ENCODE assay signal across 8 mouse cellular contexts in genomic region chr2:156179046-156179795, GRCm38 (mm10). TPM values are rescaled to one million over a fixed set of nuclear protein-coding genes. Genes with fewer than 3 reads are reported as not detected.
DNase-seq lines count a peak whose midpoint lies in the region; ATAC-seq and TF ChIP-seq lines count a peak whose summit lies in the region.

No protein-coding gene starts in this region.

- 0 out of 2 replicates have a peak, but pooled peaks have one; percentile 9 for ATAC-seq in embryonic facial prominence, embryonic 12.5 days (ENCODE audit: insufficient number of reproducible peaks, insufficient read depth, low FRiP score, low TSS enrichment)
- ATAC-seq in monocyte, adult 5-6 weeks (replicated peaks; ENCODE audit: insufficient number of reproducible peaks, low FRiP score, low TSS enrichment, poor library complexity, severe bottlenecking) = peak; percentile 63

- peak overlapping the region; percentile 83 for H3K4me2 ChIP-seq in embryonic facial prominence, embryonic 12.5 days (replicated peaks)

- peaks cover 28% of the 10 kb centered on the region for H3K36me3 ChIP-seq in embryonic facial prominence, embryonic 12.5 days
- H3K36me3 ChIP-seq in heart, adult 2 months (ENCODE audit: control insufficient read depth, insufficient read depth, low read length) = peaks cover 41% of the 10 kb centered on the region
- peaks cover 24% of the 10 kb centered on the region for H3K36me3 ChIP-seq in liver, adult 2 months (ENCODE audit: control insufficient read depth, insufficient read depth, low read length)

- H3K9me3 ChIP-seq in embryonic facial prominence, embryonic 12.5 days = no peaks in the 10 kb centered on the region

- peak; percentile 18; the same call in 1 of the 2 replicates for TF ChIP-seq POLR2A in heart, adult 2 months (IDR thresholded peaks at IDR 0.05; ENCODE audit: insufficient read depth, low read depth, low read length)
- no peak for TF ChIP-seq POLR2A in liver, adult 2 months (IDR thresholded peaks at IDR 0.05; ENCODE audit: extremely low read depth, insufficient read depth, low read length)

- peaks cover 6% of the 10 kb centered on the region for H3K79me2 ChIP-seq in heart, adult 2 months (replicated peaks; ENCODE audit: control insufficient read depth, insufficient read depth, low read length)
- H3K79me2 ChIP-seq in liver, adult 2 months (ENCODE audit: control insufficient read depth, insufficient read depth, low read length) = peaks cover 12% of the 10 kb centered on the region

- peak; percentile 79 for DNase-seq in 3134 (ENCODE audit: extremely low read depth, insufficient read length, low spot score)
- DNase-seq in adrenal gland, postnatal 14 days = peak; percentile 92
- DNase-seq in heart, adult 2 months = peak; percentile 85 to 86
- peak; percentile 65 to 73 for DNase-seq in kidney, adult 8-10 months
- peak; percentile 43 for DNase-seq in liver, adult 2 months (ENCODE audit: extremely low read depth, low read depth, low spot score)
- DNase-seq in spleen, postnatal 36 days (ENCODE audit: low spot score in 2 of 2) = peak; percentile 81 to 85

- H3K9ac ChIP-seq in embryonic facial prominence, embryonic 12.5 days = peak overlapping the region; percentile 100
- peak overlapping the region; percentile 100 for H3K9ac ChIP-seq in heart, adult 2 months (ENCODE audit: low read depth, low read length)
- H3K9ac ChIP-seq in liver, adult 2 months (ENCODE audit: low read depth, low read length) = peak overlapping the region; percentile 98

- TF ChIP-seq EP300 in heart, adult 2 months (IDR thresholded peaks at IDR 0.05; ENCODE audit: insufficient read depth, low read depth, low read length) = 0 out of 2 replicates have a peak, but pooled peaks have one; percentile 40

- peak overlapping the region; percentile 100 for H3K4me3 ChIP-seq in embryonic facial prominence, embryonic 12.5 days
- peak overlapping the region; percentile 82 for H3K4me3 ChIP-seq in heart, adult 2 months
- H3K4me3 ChIP-seq in liver, adult 2 months (ENCODE audit: insufficient read depth, low read depth, low read length) = peak overlapping the region; percentile 98

- peak overlapping the region; percentile 97 for H3K27ac ChIP-seq in embryonic facial prominence, embryonic 12.5 days
- peak overlapping the region; percentile 100 for H3K27ac ChIP-seq in heart, adult 2 months
- H3K27ac ChIP-seq in liver, adult 2 months (replicated peaks; ENCODE audit: insufficient read depth, low read depth, low read length) = peak overlapping the region; percentile 99

- peaks cover 17% of the 10 kb centered on the region for H3K4me1 ChIP-seq in embryonic facial prominence, embryonic 12.5 days
- peaks cover 9% of the 10 kb centered on the region for H3K4me1 ChIP-seq in heart, adult 2 months (ENCODE audit: control insufficient read depth, insufficient read depth, low read length)
- peaks cover 12% of the 10 kb centered on the region for H3K4me1 ChIP-seq in liver, adult 2 months (ENCODE audit: control insufficient read depth, insufficient read depth, low read length)

- 2% methylated on average over 47 of the region's 47 CpGs for WGBS in embryonic facial prominence, embryonic 12.5 days
- under 1% methylated on average over 47 of the region's 47 CpGs for WGBS in heart, adult 2 months
- under 1% methylated on average over 47 of the region's 47 CpGs for WGBS in liver, adult 2 months

- intact Hi-C loops in heart, adult 2 months (cut with DNase I) = no loop called here

- no peaks in the 10 kb centered on the region for H3K27me3 ChIP-seq in embryonic facial prominence, embryonic 12.5 days
- no peaks in the 10 kb centered on the region for H3K27me3 ChIP-seq in heart, adult 2 months (ENCODE audit: control insufficient read depth, insufficient read depth, low read length)
- no peaks in the 10 kb centered on the region for H3K27me3 ChIP-seq in liver, adult 2 months (ENCODE audit: control insufficient read depth, insufficient read depth, low read length)

- peak; percentile 33 for TF ChIP-seq CTCF in heart, adult 2 months (IDR thresholded peaks at IDR 0.05)
- TF ChIP-seq CTCF in liver, adult 2 months (IDR thresholded peaks at IDR 0.05; ENCODE audit: low read depth, low read length) = no peak

RNA-seq across cellular contexts. Expression of gene Rbm39, which starts 0.8 kb away (rescaled TPM):
- 338 and 382 TPM in 2 replicates for total RNA-seq in adrenal gland, postnatal 14 days (2021)
- polyA plus RNA-seq in embryonic facial prominence, embryonic 12.5 days (2016; fragmentation: Nextera tagmentation; extraction: Ambion mirVana) = 761 and 773 TPM in 2 replicates
- total RNA-seq in heart, adult 2 months (2021) = 100 to 1,000 TPM; 124 to 143 TPM
- 25.8 and 45.2 TPM in 2 replicates for polyA plus RNA-seq in heart, adult 2 months (2012; rRNA removed)
- 188 and 219 TPM in 2 replicates for total RNA-seq in liver, adult 2 months (2014; rRNA removed)
- polyA plus RNA-seq in liver, adult 2 months (2012; rRNA removed) = 19.9 and 22.7 TPM in 2 replicates
- total RNA-seq in monocyte, adult 5-6 weeks (2017) = 1,407 to 1,708 TPM (median 1,696 TPM) in 3 replicates

RNA-seq across cellular contexts. Expression of gene Phf20, which starts 17.0 kb away (rescaled TPM):
- total RNA-seq in adrenal gland, postnatal 14 days (2021) = 40.9 and 44.4 TPM in 2 replicates
- 82.0 and 85.6 TPM in 2 replicates for polyA plus RNA-seq in embryonic facial prominence, embryonic 12.5 days (2016; fragmentation: Nextera tagmentation; extraction: Ambion mirVana)
- total RNA-seq in heart, adult 2 months (2021) = 10 to 100 TPM; 15.6 to 20.0 TPM
- polyA plus RNA-seq in heart, adult 2 months (2012; rRNA removed) = 7.1 and 8.9 TPM in 2 replicates
- total RNA-seq in liver, adult 2 months (2014; rRNA removed) = 5.6 and 6.2 TPM in 2 replicates
- 2.9 and 3.1 TPM in 2 replicates for polyA plus RNA-seq in liver, adult 2 months (2012; rRNA removed)
- 25.7 to 71.4 TPM (median 66.4 TPM) in 3 replicates for total RNA-seq in monocyte, adult 5-6 weeks (2017)

RNA-seq across cellular contexts. Expression of gene Nfs1, which starts 35.2 kb away (rescaled TPM):
- total RNA-seq in adrenal gland, postnatal 14 days (2021) = 71.2 and 77.5 TPM in 2 replicates
- polyA plus RNA-seq in embryonic facial prominence, embryonic 12.5 days (2016; fragmentation: Nextera tagmentation; extraction: Ambion mirVana) = 30.7 and 34.2 TPM in 2 replicates
- total RNA-seq in heart, adult 2 months (2021) = 10 to 100 TPM; 81.4 to 96.6 TPM
- 83.7 and 116 TPM in 2 replicates for polyA plus RNA-seq in heart, adult 2 months (2012; rRNA removed)
- total RNA-seq in liver, adult 2 months (2014; rRNA removed) = 71.1 and 75.1 TPM in 2 replicates
- polyA plus RNA-seq in liver, adult 2 months (2012; rRNA removed) = 67.4 and 71.5 TPM in 2 replicates
- 28.1 to 50.8 TPM (median 31.0 TPM) in 3 replicates for total RNA-seq in monocyte, adult 5-6 weeks (2017)

RNA-seq across cellular contexts. Expression of gene Romo1, which starts 35.4 kb away (rescaled TPM):
- 378 and 386 TPM in 2 replicates for total RNA-seq in adrenal gland, postnatal 14 days (2021)
- polyA plus RNA-seq in embryonic facial prominence, embryonic 12.5 days (2016; fragmentation: Nextera tagmentation; extraction: Ambion mirVana) = 428 and 448 TPM in 2 replicates
- total RNA-seq in heart, adult 2 months (2021) = 100 to 1,000 TPM; 321 to 367 TPM
- polyA plus RNA-seq in heart, adult 2 months (2012; rRNA removed) = 244 and 304 TPM in 2 replicates
- total RNA-seq in liver, adult 2 months (2014; rRNA removed) = 139 and 152 TPM in 2 replicates
- 247 and 252 TPM in 2 replicates for polyA plus RNA-seq in liver, adult 2 months (2012; rRNA removed)
- 9.1 to 25.0 TPM (median 10.2 TPM) in 3 replicates for total RNA-seq in monocyte, adult 5-6 weeks (2017)

RNA-seq across cellular contexts. Expression of gene Gm28036, which starts 52.3 kb away (rescaled TPM):
- 18.3 and 23.2 TPM in 2 replicates for total RNA-seq in adrenal gland, postnatal 14 days (2021)
- polyA plus RNA-seq in embryonic facial prominence, embryonic 12.5 days (2016; fragmentation: Nextera tagmentation; extraction: Ambion mirVana) = 16.8 and 17.6 TPM in 2 replicates
- 10 to 100 TPM; 11.9 to 13.5 TPM for total RNA-seq in heart, adult 2 months (2021)
- 2.8 and 3.4 TPM in 2 replicates for polyA plus RNA-seq in heart, adult 2 months (2012; rRNA removed)
- 1.6 and 1.9 TPM in 2 replicates for total RNA-seq in liver, adult 2 months (2014; rRNA removed)
- 0.70 and 1.1 TPM in 2 replicates for polyA plus RNA-seq in liver, adult 2 months (2012; rRNA removed)
- 22.3 to 33.9 TPM (median 24.9 TPM) in 3 replicates for total RNA-seq in monocyte, adult 5-6 weeks (2017)

Comparison
In these comparisons a context has a peak if more than half of its experiments do, and no peak if none do; other contexts are left out.
1. Peak in every context shown above with its lines: DNase-seq, ATAC-seq, H3K4me3 ChIP-seq and H3K27ac ChIP-seq.